Mouse (Mus musculus): ENCODE measurements around the gene Bank1. TPM values are rescaled to one million over a fixed set of nuclear protein-coding genes. Genes with fewer than 3 reads are reported as not detected.

Bank1 gene
- total and polyA plus RNA-seq, 3 experiments = not detected

- Histone ChIP-seq H3K4me3 (ENCODE audit: control insufficient read depth in 1 of 2, insufficient read depth in 1 of 2, low read depth in 2 of 2, low read length in 2 of 2) (no peak overlapping the region), H3K27me3 (ENCODE audit: control insufficient read depth in 1 of 2, insufficient read depth in 2 of 2, low read length in 2 of 2) (peaks cover 3 to 9% of the 10 kb centered on the region in 2 experiments), H3K79me2 (ENCODE audit: control insufficient read depth, insufficient read depth, low read length, poor library complexity) (no peaks in the 10 kb centered on the region), H3K9me3 (replicated peaks; ENCODE audit: insufficient read depth, low read length) (no peaks in the 10 kb centered on the region), H3K36me3 (ENCODE audit: control insufficient read depth in 1 of 2, insufficient read depth in 2 of 2, low read length in 2 of 2) (peaks cover 0 to 12% of the 10 kb centered on the region in 2 experiments; a peak in 2 of 4 replicates), H3K27ac (ENCODE audit: control insufficient read depth, low read depth, low read length) (no peak overlapping the region), H3K9ac (ENCODE audit: control insufficient read depth, low read depth, low read length, poor library complexity, severe bottlenecking) (no peak overlapping the region), H3K4me1 (ENCODE audit: control insufficient read depth in 1 of 2, insufficient read depth in 2 of 2, low read length in 2 of 2) (peaks cover 0 to 5% of the 10 kb centered on the region in 2 experiments; a peak in 3 of 4 replicates)
- no peak for TF ChIP-seq JUND (IDR thresholded peaks at IDR 0.05; ENCODE audit: low read depth, low read length)
- TF ChIP-seq GABPA (IDR thresholded peaks at IDR 0.05; ENCODE audit: low read depth, low read length) = no peak
- no peak for TF ChIP-seq ZC3H11A (IDR thresholded peaks at IDR 0.05; ENCODE audit: low read depth, low read length)
- TF ChIP-seq BHLHE40 (IDR thresholded peaks at IDR 0.05; ENCODE audit: borderline replicate concordance, low read depth, low read length) = no peak
- no peak for TF ChIP-seq TAL1 (IDR thresholded peaks at IDR 0.05; ENCODE audit: low read length)
- no peak for TF ChIP-seq MEF2A (IDR thresholded peaks at IDR 0.05; ENCODE audit: extremely low read depth, insufficient replicate concordance, low read depth, low read length, poor library complexity, severe bottlenecking)
- TF ChIP-seq MAX (IDR thresholded peaks at IDR 0.05; ENCODE audit: low read length) = no peak
- TF ChIP-seq TCF12 (IDR thresholded peaks at IDR 0.05; ENCODE audit: low read depth, low read length) = no peak
- TF ChIP-seq RCOR1 (IDR thresholded peaks at IDR 0.05; ENCODE audit: low read depth, low read length) = no peak
- TF ChIP-seq CTCF (IDR thresholded peaks at IDR 0.05 in 2 of 3, conservative IDR thresholded peaks at IDR 0.05 in 1 of 3; ENCODE audit: control insufficient read depth in 1 of 3, insufficient read depth in 1 of 3, low read depth in 2 of 3, low read length in 3 of 3, poor library complexity in 1 of 3, severe bottlenecking in 1 of 3) = no peak
- no peak for TF ChIP-seq MYC (IDR thresholded peaks at IDR 0.05; ENCODE audit: low read depth, low read length)
- no peak for TF ChIP-seq ELF1 (IDR thresholded peaks at IDR 0.05; ENCODE audit: low read depth, low read length)
- no peak for TF ChIP-seq SMC3 (IDR thresholded peaks at IDR 0.05; ENCODE audit: low read depth, low read length)
- TF ChIP-seq ZMIZ1 (IDR thresholded peaks at IDR 0.05; ENCODE audit: low read depth, low read length) = no peak
- no peak for TF ChIP-seq SIN3A (IDR thresholded peaks at IDR 0.05; ENCODE audit: low read length)
- TF ChIP-seq MAFK (IDR thresholded peaks at IDR 0.05; ENCODE audit: borderline replicate concordance, low read depth, low read length) = no peak
- TF ChIP-seq UBTF (IDR thresholded peaks at IDR 0.05; ENCODE audit: borderline replicate concordance, insufficient read depth, low read depth, low read length) = no peak
- DNase-seq (ENCODE audit: low read depth, low spot score) = no peak
Observed at GRCm38 (mm10) chr3:136081264-136081663, 244.6 kb downstream of the Bank1 start.

- DNase-seq (ENCODE audit: low read depth, low spot score) = no peak
- H3K27me3 ChIP-seq (ENCODE audit: control insufficient read depth in 1 of 2, insufficient read depth in 2 of 2, low read length in 2 of 2) = peaks cover 4 to 9% of the 10 kb centered on the region in 2 experiments
- H3K79me2 ChIP-seq (ENCODE audit: control insufficient read depth, insufficient read depth, low read length, poor library complexity) = no peaks in the 10 kb centered on the region
- H3K9me3 ChIP-seq (replicated peaks; ENCODE audit: insufficient read depth, low read length) = no peaks in the 10 kb centered on the region
- H3K27ac ChIP-seq (ENCODE audit: control insufficient read depth, low read depth, low read length) = no peak overlapping the region
- H3K36me3 ChIP-seq (ENCODE audit: control insufficient read depth in 1 of 2, insufficient read depth in 2 of 2, low read length in 2 of 2) = no peaks in the 10 kb centered on the region
- TF ChIP-seq ZMIZ1 (IDR thresholded peaks at IDR 0.05; ENCODE audit: low read depth, low read length) (no peak), MAX (IDR thresholded peaks at IDR 0.05; ENCODE audit: low read length) (no peak), CHD2 (IDR thresholded peaks at IDR 0.05; ENCODE audit: low read length) (no peak), ZC3H11A (IDR thresholded peaks at IDR 0.05; ENCODE audit: low read depth, low read length) (no peak), ETS1 (IDR thresholded peaks at IDR 0.05; ENCODE audit: low read depth, low read length) (no peak), UBTF (IDR thresholded peaks at IDR 0.05; ENCODE audit: borderline replicate concordance, insufficient read depth, low read depth, low read length) (no peak), ELF1 (IDR thresholded peaks at IDR 0.05; ENCODE audit: low read depth, low read length) (no peak), MAZ (IDR thresholded peaks at IDR 0.05; ENCODE audit: low read depth, low read length) (no peak), MYB (IDR thresholded peaks at IDR 0.05; ENCODE audit: low read depth, low read length) (no peak)
- H3K4me3 ChIP-seq (ENCODE audit: control insufficient read depth in 1 of 2, insufficient read depth in 1 of 2, low read depth in 2 of 2, low read length in 2 of 2) = no peak overlapping the region
- no peaks in the 10 kb centered on the region for H3K4me1 ChIP-seq (ENCODE audit: control insufficient read depth in 1 of 2, insufficient read depth in 2 of 2, low read length in 2 of 2)
- H3K9ac ChIP-seq (ENCODE audit: control insufficient read depth, low read depth, low read length, poor library complexity, severe bottlenecking) = no peak overlapping the region
Observed at GRCm38 (mm10) chr3:136078535-136078934, 247.3 kb downstream of the Bank1 start.
